Mouse (Mus musculus) layer of hippocampus, adult 9-11 months (tissue): ENCODE results near the gene Bbs12.
A peak's percentile ranks its signal among the peaks of the same experiment; 100 is the strongest.

ENCODE experiments used
- DNase-seq: peaks from one replicate; pipeline ENCODE4 v3.0.0; 2022

Bbs12 gene

DNA sequence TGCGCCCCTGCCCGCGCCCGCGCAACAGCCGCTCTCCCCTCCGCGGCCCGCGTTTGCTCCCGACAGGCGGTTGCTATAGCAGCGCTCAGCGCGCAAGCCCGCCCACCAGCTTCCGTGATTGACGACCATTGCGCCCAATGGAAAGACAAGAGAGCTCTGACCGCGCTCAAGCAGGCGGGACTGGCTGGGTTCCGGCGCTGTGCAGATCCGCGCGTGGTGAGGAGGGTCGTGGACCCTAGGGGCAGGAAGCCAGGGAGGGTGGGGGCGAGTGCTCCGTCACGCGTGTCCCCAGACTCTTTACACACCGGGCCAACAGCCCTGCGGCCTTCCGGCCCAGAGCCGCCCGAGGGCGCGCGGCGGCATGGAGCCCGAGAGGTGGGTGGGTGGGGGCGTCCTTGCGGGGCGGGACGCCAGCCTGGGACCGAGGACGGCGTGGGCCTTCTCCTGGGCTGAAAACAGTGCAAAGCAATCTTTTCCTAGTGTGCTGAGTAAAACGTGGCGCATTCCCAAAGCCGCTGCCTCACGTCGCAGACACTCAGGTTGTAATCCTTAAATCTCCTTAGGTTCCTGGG lies at the start of gene Bbs12, which contains the start of gene Cetn4:
Gene Bbs12 (plus strand): TSS at position 185 of the 572 bp plus-strand sequence.
Gene Cetn4 (minus strand): TSS at position 339 of the 572 bp plus-strand sequence.
- peak; percentile 94 for DNase-seq

GRCm38 (mm10) chr3:37268338-37268737 lies 44.0 kb upstream of the Bbs12 start:
- peak; percentile 23 for DNase-seq

GRCm38 (mm10) chr3:37269926-37270325 lies 42.4 kb upstream of the Bbs12 start:
- no peak for DNase-seq

- peak; percentile 45 for DNase-seq
These were observed 41.1 kb upstream of the Bbs12 start for GRCm38 (mm10) chr3:37271209-37271608.

DNA sequence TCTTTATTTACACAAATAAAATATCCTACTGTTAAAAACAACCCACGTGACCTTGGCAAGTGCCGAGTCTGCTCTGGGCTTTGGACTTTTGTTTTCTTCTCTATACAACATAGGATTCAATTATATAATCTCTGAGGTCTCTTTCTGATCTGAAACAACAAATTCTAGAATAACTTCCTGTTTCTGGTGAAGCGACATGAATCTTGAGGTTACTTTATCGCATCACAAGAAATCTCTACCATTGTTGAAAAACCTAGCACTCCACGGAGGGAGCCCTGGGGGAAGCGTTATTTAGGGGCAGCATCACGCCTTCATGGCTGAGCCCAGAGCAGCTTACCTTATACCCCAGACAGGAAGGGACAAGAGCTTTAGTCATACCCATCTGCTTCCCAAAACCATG lies 39.3 kb upstream of the Bbs12 start:
- no peak for DNase-seq

GRCm38 (mm10) chr3:37274661-37275060 lies 37.7 kb upstream of the Bbs12 start:
- no peak for DNase-seq

GRCm38 (mm10) chr3:37280221-37280620 lies 32.1 kb upstream of the Bbs12 start:
- DNase-seq, result no peak

- no peak for DNase-seq
These were observed 31.5 kb upstream of the Bbs12 start for GRCm38 (mm10) chr3:37280871-37281270.

DNA sequence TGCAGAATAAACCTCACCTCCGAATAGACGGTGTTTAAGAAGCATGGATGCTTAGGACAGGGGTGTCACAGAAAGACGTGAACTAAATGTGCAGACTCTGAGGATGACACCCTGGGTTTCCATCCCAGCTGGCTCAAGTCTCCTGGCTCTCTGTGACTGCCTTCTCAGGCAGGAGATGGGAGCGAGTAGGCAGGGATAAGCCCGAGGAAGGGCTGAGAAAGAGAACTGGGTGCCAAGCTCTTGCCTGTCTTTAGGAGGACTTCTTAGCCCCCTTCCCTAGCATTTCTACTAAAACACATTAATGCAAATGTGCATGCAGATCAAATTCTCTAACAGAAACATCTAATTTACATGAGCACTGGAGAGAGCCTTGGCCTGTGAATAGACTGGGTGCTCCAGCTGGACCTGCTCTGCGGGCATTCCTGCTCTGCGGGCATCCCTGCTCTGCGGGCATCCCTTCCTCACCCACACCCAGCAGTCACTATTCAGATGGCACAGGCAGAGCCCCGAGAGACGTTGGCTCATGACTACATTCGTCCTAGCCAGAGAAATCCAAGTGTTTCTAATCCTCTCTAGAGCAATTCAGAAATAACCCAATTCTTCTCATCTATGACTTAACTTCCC lies 29.9 kb upstream of the Bbs12 start:
- DNase-seq, result no peak

GRCm38 (mm10) chr3:37283234-37283633 lies 29.1 kb upstream of the Bbs12 start:
- DNase-seq, result no peak

- no peak for DNase-seq
These were observed 23.1 kb upstream of the Bbs12 start for GRCm38 (mm10) chr3:37289237-37289636.

DNA sequence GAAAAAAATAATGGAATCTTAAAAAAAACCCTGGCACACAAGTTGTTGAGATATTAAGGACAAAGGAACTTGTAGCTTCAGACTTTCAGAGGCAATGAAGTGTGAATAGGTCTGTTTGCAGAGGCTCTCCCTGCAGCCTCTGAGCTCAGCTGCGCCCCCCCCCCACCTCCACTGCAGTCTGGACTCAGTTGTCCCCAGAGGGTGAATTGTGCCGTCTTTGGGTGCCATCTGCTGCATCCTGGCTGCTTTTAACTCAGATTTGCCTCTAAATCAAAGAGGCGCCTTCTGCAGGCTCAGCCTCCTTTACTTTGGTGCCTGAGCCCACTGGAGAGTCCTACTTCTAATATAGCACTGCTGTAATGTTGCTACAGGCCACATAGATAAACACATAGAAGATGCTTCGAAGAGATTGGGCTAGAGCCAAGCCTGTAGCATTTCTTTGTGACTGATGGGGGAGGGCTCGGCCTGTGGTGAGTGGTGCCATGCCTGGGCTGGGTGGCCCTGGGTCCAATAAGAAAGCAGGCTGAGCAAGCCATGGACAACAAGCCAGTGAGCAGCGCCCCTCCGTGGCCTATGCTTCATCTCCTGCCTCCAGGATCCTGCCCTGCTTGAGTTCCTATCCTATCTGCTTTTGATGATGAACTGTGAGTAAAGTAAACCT lies 21.3 kb upstream of the Bbs12 start:
- DNase-seq, result peak; percentile 42

DNA sequence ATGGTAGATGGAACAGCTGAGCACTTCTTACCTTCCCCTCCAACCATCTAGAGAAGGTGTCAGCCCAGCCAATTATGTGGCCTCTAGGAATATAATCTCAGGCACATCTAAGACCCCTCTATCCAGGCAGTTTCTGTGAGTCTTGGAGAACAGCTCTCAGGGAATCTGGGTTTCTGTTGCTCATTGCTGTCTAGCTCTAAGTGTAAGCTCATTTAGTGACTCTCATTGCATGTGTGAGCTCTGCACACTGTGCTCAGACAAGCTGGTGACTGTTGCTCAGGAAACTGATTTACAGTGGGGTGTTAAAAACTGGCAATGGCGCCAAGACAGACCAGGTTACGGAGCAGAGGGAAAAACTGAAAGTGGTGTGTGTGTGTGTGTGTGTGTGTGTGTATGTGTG lies 20.4 kb upstream of the Bbs12 start:
- DNase-seq, result peak; percentile 10

DNA sequence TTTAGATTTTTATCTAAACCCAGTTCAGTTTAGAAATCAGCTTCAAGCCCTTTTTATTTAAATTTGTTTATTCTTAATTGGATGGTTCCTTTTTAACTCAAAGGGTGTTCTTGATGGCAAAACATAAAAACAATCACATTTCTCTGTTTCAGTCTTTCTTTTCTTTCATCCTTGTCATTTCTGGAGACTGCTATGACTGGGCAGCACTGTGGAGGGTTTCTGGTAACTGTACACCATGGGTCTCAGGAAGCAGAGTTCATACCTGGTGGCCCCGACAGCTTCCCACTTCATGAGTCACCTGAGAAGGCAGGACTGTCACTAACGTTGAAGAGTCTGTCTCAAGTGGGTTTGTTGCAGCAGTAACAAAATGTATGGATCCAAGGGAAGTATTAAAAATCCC lies 19.7 kb upstream of the Bbs12 start:
- no peak for DNase-seq

GRCm38 (mm10) chr3:37299470-37299869 lies 12.9 kb upstream of the Bbs12 start:
- no peak for DNase-seq

DNA sequence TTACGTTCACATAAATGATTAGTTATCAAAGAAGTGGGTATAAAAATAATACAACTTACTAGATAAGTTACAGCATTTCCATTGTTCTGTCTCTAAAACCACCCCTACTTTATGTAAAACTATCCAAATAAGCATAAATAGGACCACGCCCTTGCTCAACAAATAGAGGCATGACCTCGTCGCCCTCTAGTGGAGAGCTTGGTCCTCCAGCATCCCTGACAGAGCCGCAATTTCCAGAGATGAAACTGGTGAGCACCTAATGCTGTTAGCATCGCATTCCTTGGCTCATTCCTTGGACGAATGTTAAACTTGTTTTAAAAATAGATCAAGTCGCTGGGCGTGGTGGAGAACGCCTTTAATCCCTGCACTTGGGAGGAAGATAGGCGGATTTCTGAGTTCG lies 9.7 kb upstream of the Bbs12 start:
- no peak for DNase-seq

- no peak for DNase-seq
These were observed 8.8 kb upstream of the Bbs12 start for GRCm38 (mm10) chr3:37303392-37304139.

DNA sequence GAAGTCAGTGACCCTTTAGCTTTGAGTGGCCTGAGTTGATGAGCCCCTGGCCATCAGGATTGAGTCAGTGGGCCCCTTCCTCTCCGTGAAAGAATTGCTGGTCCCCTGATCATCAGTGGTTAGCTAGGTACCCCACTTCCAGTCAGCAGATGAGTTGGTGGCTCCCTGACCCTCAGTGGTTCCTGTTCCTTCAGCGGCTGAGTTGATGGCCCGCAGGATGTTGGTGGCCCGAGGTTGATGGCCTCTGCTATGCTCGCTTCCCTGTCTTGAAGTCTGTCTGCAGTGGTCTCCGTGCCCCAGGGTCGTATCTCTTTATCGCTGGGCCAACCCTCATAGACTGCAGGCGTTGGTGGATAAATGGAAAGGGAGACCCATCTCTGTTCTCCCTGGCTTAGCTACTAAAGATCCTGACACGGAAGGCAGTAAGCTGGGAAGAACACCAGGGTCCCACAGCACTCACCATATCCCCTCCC lies 421 bp upstream of the Bbs12 start:
- no peak for DNase-seq

DNA sequence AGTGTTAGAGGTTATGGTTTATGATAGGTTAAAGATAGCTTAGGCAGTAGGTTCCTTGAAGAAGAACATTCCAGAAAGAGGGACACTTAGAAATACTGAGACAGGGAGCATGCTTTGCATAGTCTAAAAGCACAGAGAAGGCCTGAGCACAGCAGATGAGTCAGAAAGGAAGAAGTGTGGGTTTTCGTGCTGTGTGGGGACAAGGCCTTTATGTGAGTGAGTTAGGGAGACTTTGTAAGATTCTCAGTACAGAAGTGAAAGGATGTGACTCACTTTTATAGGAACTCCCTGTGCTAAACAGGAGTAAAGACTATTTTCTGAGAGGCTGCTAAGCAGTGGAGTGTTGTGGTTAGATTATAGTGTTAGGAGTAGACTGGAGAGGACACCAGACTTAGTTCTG lies 1.0 kb downstream of the Bbs12 start:
- peak; percentile 35 for DNase-seq

DNA sequence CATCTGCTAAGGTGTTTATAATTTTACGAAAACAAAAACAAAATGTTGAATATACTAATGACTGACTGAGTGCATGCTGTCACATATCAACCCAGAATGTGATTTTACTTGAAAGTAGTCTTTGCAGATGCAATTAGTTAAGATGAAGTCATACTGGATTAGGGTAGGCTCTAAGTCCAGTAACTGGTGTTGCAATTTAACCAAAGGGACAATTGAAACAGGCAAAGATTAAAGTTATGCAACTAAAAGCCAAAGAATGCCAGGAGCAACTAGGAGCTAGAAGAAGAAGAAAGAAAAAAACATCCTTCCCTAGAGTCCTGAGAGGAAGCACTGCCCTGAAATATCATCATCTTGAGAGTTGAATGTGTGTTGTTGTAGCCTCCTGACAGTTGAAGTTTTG lies 3.9 kb downstream of the Bbs12 start:
- no peak for DNase-seq

DNA sequence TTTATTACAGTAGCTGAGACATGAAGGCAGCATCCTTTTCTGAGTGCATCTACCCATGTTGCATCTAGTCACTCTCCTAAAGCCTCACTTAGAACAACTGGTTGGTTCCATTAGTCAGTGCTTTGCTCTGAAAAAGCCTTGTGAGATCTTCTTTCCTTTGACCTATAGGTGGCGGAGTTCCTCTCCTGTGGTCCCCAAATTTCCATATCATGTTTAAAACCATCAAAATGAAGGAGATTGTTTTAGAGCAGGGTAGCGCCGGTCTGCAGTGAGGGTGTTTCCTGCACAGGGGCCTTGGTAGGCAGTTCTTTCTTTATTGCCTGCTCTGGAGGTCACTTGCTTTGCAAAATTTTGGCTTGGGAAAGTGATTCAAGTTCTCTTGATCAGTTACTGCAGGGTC lies 12.0 kb downstream of the Bbs12 start:
- no peak for DNase-seq

GRCm38 (mm10) chr3:37325317-37326112 lies 13.2 kb downstream of the Bbs12 start:
- DNase-seq, result no peak

DNA sequence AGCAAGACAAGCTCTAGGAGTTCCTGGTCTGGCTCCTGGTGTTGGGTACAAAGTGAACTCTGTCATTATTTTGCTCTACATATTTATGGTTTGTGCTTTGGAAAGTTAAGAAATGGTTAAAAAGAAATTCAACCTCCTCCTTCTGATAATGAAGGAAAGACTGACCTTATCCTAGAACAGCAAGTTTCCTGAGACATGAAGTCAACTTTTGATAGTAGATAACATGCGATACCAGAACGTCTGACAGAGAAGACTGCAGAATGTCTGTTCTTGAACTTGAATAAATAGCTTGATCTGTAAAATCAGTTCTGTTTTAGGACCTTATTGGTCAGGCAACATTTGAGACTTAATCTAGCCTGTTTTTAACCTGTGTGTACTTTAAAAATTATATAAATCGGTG lies 14.3 kb downstream of the Bbs12 start:
- no peak for DNase-seq
